Mouse (Mus musculus) granulocyte monocyte progenitor cell, adult 5-6 weeks (primary cell): Measurements from ENCODE around the gene Cdc37. TPM values are rescaled to one million over a fixed set of nuclear protein-coding genes. Genes with fewer than 3 reads are reported as not detected.

Experiments
- ATAC-seq: replicated peaks from 2 replicates; pipeline ENCODE4 v1.8.0; 2016; ENCODE audit warnings: mild to moderate bottlenecking, moderate TSS enrichment, inconsistent platforms; ENCODE audit not compliant: poor library complexity, severe bottlenecking
- total RNA-seq, 2 experiments: library from RNA; stranded (forward) in 1 of 2; stranded (reverse) in 1 of 2; fragments of 200-712, 200-1000 nt in 1 of 2; fragments of >200 nt in 1 of 2; fragmentation: Nextera tagmentation in 1 of 2; gene quantifications; 2 replicates each; pipeline ENCODE4 v1.2.3; 2014 to 2017

Cdc37 gene
- total RNA-seq, 2 experiments from 2014 or later = 120 to 306 TPM

DNA sequence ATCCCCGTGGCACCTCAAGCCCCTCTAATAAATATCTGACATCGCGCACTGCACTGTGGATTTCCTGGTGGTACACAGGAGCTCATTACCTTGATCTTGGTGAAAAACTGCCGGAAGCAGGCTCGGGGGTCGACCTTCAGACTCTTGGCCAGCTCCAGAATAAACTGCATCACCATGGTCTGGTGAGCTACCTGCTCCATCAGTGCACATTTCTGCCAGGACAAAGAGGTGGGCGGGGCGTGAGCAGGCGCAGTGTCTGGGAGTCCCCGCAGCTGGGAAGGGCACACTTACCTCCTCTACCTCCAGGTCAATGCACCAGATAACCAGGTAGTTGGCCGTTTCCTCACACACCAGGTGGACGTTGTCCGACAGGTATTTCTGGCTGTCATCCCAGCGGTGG is 7.9 kb downstream of the Cdc37 start:
- no peak for ATAC-seq

DNA sequence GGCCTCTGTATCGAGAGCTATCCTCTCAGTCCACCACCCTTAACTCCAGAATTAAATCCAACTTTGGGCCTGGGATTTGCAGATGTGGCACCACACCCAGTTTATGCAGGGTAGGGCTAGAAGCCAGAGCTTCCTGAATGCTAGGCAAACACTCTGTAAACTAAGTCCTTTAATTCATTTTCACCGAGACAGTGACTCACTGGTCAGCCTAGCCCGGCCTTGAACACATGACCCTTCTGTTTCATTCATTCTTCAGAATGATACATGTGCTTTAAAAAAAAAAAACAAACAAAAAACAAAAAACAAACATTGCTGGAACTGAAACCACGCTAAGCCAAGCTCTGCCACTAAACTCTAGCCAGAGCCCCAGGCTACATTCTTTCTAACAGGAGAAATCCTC is 11.4 kb downstream of the Cdc37 start:
- no peak for ATAC-seq

DNA sequence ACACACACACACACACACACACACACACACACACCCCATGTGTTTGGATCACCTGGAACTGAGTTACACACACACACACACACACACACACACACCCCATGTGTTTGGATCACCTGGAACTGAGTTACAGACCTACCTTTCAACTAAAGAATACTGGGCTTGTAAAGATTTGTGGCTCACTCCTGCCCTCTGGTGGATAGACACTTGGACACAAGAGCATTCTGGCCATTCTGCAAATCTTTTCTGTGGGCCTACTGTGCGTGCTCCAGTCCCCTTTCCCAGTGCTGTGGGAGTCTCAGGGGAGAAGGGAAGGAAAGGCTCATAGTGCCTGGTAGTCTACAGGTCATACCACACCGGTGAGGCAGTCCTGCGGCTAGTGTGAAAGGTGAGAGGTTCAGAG is 12.6 kb downstream of the Cdc37 start:
- peak; percentile 15 for ATAC-seq

DNA sequence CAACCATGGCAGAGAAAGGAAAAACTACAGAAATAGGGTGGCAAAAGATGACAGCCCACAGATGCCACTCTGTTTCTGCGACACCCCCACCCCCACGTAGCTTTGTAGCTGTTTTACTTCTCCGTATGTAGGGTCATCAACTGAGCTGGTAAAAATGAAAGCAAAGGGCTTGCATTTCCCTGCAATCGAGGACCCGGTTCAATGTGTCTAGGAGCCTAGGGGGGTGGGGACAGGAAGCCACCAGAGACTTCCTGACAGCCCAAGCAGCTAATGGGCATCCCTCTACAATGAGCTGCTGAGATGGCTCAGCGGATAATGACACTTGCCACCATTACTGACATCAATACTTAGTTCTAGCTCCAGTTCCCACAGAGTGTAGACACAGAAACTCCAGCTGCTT is 13.4 kb downstream of the Cdc37 start:
- 0 out of 2 replicates have a peak, but pooled peaks have one; percentile 9 for ATAC-seq

DNA sequence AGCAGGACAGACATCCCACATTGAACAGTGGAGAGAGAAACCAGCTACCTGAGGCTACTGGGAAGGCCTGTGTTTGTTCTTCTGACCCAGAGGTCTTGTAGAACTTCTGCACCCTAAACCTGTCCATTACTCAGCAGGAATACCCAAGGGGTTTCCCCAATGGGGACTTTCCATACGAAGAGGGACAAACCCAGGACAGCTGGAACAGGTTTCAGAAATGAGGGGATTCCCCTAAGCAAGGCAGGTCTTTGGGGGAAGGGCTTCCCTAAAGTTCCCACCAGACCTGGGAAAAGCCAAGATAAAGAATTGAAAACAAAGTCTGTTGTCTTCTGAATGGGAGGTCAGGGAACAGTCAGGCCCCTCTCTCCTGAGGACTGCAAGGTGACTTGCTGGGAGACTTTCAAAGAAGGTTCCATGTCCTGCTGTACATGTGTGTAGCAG is 13.8 kb downstream of the Cdc37 start:
- ATAC-seq = no peak

DNA sequence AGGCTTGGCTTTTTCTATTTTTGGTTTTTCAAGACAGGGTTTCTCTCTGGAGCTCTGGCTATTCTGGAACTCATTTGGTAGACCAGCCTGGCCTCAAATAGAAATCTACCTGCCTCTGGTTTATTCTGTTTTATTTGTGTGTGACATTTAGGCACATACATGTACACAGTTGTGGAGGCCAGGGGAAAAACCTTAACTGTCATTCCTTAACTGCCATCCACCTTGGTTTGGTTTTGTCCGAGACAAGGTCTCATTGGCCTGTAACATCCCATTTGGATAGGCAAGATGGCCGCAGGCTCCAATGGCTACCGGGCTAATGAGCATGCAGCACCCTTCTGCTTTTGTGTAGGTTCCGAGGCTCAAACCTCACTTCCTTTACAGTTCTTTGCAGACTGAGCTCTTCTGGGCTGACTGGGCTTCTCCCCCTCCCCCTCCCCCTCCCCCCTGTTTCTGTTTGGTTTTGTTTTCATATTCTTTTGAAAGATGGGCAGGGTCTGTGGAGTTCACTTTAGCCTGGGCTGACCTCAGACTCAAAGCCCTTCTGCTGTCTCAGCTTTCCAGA is 14.4 kb downstream of the Cdc37 start:
- ATAC-seq = no peak

DNA sequence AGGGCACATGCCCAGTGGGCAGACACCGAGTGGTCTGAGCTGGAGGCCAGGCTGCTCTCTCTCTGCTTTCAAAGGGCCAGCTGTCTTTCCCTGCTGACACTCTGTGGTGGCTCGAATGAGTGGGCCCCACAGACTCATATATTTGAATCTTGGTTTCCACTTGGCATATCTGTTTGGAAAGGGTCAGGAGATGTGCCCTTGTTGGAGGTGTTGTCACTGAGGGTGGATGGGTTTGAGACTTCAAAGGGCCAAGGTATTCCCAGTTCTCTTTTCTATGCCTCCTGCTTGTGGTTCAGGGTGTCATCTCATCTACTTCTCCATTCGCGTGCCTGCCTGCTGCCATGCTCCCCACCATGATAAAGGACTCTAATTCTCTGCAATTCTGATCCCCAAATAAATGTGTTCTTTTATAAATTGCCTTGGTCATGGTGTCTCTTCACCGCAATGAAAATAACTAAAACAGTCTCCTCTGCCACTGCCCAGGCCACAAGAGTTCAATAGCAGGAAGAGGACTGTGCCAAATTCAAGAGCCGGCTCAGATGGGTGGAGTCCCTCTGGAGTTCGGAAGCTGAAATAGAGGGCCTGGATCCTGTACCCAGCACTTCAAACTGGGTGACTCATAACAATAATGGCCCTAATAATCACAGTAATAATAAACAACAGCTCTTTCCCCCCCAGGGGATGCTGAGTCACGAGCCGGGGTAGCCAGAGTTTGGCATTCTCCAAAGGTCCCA is 15.0 kb downstream of the Cdc37 start:
- peak; percentile 40 for ATAC-seq

DNA sequence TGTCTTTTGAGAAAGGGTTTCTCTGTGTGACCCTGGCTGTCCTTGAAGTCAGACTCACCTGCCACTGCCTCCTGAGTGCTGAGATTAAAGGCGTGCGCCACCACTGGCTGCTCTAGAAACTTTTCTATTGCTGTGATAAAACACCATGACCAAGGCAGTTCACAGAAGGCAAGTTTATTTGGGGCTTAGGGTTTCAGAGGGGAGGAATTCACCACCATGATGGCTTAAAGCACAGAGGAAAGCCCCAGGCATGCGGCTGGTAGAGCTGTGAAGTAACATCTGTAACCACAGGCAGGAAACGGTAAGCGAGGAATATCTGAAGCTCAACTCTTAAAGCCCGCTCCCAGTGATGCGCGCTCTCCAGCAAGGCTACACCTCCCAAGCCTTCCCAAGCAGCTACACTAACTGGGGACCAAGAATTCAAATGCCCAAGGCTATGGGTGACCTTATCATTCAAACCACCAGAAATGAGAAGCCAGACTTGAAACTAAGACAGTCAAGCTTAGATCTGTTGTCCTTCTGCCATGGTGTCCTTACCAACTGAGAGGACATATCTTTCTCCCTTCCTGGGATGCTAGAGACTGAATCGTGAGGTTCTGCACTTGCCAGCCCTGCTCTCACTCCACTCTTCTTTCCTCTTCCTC is 16.6 kb downstream of the Cdc37 start:
- peak; percentile 12; the same call in 1 of the 2 replicates for ATAC-seq

DNA sequence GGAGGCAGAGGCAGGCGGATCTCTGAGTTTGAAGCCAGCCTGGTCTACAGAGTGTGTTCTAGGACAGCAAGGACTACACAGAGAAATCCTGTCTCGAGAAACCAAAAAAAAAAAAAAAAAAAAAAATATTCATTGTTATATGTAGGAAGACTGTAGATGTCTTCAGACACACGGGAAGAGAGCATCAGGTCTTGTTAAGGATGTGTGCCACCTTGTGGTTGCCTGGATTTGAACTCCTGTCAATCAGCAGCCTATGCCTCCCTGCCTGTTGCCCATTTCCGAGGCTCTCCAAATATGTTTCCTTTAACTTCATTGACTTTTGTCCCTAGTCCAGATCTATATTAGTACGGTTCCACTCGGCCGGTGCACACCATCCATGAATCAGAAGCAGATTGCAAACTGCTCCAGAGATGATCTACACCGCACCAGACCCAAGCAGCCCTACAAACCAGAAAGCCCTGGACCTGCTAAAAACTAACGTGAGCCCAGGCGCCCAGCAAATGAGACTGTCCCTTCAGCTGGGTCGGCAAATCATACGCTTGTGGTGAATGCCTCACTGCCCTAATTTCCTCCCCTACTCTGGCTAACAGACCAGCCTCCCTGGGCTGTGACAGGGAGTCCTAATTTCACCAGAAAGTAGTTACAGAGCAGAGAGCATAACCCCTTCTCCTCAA is 17.5 kb downstream of the Cdc37 start:
- no peak for ATAC-seq

DNA sequence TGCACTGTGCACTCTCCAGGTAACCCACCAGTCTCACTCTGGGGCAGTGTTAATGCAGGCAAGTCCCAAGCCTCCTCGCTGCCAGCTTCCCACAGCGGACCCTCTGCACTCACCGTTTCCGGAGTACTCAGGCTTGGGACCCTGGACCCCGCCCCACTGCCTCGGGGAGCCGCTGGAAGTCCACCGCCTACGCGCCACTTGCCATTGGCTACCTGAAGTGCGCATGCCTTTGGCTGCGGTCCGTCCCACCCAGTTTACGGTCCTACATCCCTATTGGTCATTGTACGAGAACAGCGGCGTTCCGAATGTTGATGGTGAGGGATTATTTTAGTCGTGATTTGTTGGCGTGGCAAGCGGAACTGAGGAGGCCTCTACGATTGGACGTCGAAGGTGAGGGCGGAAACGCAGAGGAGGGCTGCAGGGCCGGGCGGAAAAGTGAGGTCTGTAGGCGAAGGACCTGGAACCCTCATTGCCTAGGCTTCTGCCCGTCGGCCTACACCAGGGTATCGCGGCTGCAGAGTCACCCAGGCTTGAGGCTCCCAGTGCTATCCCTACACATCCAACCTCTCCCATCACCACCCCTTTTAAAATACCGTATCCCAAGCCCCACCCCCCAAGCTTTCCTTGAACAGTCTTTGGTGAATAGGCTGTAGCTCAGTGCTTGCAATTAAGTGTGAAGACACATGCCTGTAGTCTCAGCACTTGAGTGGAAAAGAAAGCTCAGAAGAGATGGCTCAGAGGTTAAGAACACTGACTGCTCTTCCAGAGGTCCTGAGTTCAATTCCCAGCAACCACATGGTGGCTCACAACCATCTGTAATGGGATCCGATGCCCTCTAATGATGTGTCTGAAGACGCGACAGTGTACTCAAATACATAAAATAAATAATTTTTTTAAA is 18.5 kb downstream of the Cdc37 start, which contains the start of gene Tyk2:
Gene Tyk2, minus strand, starts transcription at position 185 of the 898 bp plus-strand sequence.
- peak; percentile 83 for ATAC-seq

DNA sequence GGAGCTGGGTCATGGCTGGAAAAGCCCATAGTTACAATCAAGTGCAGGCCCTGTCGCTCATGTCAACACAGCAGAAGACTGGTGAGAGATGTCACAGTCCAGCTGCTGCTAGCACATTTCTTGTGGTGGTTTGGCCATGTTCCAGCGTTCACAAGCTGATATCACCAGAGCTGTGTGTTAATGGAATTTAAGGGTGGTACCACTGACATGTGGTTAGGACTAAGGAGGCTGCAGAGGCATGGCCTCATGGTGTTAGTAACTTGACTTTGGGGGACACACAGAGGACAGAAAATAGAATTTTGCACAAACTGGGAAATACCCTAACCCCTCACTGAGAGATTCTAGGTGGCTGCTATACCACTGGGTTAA is 23.5 kb downstream of the Cdc37 start:
- ATAC-seq = peak; percentile 29

DNA sequence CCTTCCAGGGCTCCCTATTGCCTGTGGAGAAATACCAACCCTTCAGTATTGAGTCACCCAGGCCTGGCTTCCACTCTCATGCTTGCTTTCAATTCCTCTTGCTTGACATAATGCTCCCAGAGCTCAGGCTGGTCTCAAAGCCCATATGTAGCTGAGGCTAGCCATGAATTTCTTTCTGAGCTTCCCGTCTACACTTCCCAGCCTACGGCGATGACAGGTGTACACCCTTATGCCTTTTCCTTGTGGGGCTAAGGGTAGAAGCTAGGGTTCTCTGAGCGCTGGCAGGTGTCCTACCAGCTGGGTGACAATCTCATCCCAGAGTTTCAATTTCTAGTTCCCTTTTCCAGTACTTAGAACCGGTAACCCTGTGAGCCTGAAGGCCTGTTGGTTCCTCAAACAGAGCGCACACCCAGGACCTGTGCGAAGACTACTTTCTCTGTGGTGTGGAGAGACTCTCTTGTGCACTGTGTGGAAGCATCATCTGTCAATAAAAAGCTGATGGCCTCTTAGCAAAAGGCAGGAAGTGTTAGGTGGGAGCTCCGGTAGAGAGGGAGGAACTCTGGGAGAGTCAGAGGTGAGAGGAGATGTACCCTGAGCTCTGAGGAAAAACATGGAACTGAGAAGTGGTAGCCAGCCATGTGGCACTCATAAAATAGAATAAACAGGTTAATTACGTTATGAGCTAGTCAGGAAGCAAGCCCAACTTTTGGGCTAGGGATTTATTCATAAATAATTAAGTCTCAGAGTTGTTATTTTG is 24.1 kb downstream of the Cdc37 start:
- peak; percentile 79 for ATAC-seq

DNA sequence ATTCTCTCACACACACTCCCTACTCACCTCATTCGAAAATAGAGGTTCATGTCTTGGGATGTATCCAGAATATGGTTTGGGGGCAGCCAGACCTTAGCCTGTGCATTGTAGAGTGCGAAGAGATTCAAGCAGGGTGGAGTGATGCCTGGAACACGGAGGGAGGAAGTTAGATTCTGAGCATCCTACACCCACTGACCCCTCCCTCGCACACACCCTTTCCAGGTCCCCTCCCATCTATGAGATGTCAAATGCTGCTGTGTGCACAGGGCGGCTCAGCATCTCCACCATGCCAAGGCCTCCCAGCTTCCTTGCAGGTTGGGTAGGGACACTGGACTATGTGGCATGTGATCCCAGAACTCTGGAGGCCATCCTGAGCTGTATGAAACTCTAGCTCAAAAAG is 24.9 kb downstream of the Cdc37 start:
- no peak for ATAC-seq

DNA sequence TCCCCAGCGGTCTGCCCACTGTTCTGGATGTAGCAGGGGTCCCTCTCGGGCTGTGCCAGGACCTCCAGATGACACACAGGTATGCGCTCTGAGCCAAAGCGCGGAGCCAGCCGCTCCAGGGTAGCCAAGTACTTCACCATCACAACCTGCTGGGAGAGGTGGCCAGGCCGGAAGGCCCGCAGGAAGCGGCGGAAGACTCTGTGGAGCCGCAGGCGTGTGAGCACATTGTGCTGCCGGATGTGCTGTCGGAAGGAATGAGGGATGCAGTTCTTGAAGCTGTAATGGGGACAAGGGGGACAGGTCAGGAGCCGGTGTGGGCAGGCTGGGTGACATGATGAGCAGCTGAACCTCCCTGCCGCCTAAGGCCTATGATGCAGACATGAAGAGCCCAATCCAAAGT is 28.3 kb downstream of the Cdc37 start:
- ATAC-seq = no peak

DNA sequence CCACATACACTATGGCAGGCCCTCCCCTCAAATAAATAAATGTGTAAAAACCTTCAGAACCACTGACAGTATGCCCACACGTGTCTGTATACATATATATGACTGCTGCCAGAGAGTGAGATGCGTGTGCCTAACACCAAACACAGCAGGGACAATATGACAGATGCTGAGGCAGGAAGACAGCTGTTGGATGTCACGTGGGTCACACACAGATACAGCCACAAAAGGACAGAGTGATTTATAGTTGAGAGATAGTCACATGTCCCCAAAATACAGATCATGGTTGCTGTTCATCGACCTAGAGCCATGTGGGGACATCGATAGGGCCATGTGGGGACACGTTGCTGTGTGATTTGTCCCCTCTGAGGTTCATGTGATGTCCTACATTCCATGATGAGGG is 32.7 kb downstream of the Cdc37 start:
- no peak for ATAC-seq

DNA sequence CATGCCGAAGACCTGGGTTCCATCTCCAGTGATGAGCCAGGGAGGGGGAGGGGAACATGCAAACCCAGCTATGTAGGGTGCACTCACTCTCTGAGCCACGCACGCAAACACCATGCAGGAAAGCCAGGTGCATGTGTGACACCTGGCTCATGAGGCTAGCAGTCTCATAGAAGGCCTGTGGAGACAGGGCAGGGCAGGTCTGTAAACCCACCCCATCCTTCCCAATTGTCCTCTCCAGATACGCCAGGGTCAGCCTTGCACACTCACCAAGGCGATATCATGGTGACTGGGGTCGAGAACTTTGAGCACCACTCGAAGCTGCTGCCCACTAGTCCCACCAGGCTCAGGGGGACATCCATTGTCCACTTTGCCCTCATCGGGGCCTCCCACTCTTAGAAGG is 34.7 kb downstream of the Cdc37 start:
- no peak for ATAC-seq

DNA sequence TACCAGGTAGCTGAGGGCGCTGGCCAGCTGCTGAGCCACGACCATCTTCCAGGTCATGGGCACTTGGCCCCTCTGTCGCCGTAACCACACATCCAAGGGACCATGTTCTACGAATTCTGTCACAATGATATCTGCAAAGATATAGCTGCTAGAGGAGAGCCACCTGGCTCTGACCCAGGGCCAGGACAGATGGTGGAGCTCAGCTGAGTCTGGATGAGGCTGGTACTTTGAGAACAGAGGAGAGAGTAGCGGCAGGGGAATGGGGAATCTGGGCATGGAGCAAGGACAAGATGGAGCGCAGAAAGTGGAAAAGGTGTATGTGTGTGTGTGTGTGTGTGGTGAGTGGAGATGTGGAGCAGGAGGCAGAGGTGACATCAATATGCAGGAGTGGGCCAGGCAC is 35.6 kb downstream of the Cdc37 start:
- no peak for ATAC-seq

DNA sequence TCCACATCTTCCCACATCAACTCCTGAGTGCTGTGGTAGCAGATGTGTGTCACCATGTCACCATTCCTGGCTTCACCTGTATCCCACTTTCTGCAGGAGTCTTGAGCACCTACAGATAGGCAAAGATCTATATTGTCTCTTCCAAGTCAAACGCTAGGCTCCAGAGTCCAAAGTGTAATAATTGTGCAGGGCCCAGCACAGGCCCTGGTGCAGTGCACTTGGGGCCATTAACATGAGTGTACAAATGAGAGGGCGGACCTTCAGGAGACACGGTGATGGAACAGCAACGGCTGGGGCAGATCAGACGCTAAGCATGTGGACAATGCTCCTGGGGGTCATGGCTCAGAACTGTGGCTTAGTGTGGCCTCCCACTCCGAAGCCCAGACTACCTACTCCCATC is 36.0 kb downstream of the Cdc37 start:
- no peak for ATAC-seq

DNA sequence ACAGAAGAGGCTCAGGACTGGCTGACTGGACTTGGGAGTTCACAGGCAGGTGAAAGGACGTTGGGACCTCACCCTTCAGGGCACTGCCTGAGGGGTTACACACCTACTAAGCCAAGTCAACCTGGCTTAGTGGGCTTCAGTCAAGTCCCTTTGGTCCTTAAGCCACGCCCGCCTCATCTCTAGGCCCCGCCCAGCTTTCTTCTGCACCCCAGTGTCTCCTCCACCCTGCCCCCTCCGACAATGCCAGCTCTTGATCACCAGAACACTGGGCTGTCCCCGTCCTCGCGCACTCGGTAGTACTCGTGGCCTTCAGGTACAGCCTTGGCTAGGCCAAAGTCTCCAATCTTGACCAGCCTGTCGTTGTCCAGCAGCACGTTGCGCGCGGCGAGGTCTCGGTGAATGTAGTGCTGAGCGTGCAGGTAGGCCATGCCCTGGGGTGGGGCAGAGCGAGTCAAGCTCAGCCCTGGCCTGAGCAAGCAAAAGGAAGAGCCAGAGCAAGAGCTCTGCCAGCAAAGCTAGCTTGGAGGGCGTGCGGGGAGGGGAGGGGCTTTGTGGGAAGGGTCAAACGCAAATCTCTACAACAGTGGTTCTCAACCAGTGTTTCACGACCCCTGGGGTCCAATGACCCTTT is 42.1 kb downstream of the Cdc37 start:
- no peak for ATAC-seq
